Mouse (Mus musculus) heart, adult 2 months (tissue): Measurements from ENCODE around the gene Top3b.
A peak's percentile ranks its signal among the peaks of the same experiment; 100 is the strongest.

Source experiments
- CTCF ChIP-seq: fragments of 200-600 bp; IDR thresholded peaks from 2 replicates; pipeline ENCODE4 v1.8.1; 2022; ENCODE audit warnings: antibody characterized with exemption, mild to moderate bottlenecking, moderate library complexity
- EP300 ChIP-seq: fragments of 200-500 bp; IDR thresholded peaks from 2 replicates; pipeline ENCODE4 v1.6.1; 2011; ENCODE audit warnings: low read depth, low read length, control low read depth; ENCODE audit not compliant: insufficient read depth
- POLR2A ChIP-seq: fragments of 200-500 bp; IDR thresholded peaks from 2 replicates; pipeline ENCODE4 v1.6.1; 2011; ENCODE audit warnings: mild to moderate bottlenecking, low read depth, low read length, control low read depth; ENCODE audit not compliant: insufficient read depth

DNA sequence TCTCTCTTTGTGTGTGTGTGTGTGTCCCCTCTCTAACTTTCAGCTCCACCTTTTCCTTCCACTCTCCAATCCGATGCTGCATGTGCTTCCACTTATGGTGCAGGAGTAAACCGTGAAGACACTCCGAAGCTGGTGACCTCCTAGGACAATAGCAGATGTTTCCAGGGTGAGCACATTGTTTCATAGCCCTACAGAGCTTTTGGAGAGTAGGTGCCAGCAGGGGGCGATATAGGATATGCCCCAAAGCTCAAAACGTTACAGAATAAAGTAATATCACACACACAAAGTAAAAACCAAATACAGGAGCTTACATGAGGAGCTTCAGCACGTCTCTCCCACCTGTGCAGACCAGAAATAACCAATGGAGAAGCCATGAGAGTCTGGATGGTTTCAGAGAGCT is 15.7 kb upstream of the Top3b start:
- TF ChIP-seq EP300, result no peak
- peak; percentile 88 for TF ChIP-seq CTCF
- TF ChIP-seq POLR2A, result no peak
